Mouse (Mus musculus): ENCODE measurements around the gene Kat2a.

Gene Kat2a

DNA sequence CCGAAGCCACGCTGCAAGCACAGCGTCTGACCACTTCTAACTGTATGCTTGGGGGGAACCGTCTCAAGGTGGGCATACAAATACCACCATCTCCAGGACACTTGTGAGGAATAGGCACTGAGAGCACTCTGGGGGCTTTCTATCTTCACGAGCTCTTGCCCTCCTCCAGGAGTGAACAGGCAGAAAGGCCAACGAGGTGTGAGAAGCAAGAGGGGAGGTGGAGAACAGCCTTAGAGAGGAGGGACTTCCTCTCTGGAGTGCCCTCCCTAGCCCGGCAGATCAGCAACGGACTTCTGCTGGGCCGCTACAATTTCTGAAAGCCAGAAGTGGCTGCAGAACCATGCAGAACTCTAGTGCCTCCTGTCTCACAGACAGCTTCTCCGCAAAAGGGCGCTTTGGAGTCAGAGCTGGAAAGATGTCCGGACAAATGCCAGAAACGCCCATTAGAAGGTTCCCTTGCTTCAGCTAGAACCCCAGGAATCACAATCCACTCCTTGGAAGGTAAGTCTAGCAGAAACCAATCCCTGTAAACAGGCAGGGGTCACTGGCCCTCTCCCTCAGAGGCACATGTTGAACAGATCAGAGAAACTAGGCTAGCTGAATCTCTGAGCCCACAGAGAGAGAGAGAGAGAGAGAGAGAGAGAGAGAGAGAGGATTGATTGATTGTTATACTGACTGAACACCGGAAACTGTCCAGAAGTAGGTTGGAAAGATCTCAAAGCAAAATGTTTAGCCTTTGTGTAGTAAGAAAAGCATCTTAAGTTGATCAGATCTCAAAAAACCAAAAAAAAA is 23.9 kb upstream of the Kat2a start:
- no peak for DNase-seq (ENCODE audit: low read depth, low spot score)

DNA sequence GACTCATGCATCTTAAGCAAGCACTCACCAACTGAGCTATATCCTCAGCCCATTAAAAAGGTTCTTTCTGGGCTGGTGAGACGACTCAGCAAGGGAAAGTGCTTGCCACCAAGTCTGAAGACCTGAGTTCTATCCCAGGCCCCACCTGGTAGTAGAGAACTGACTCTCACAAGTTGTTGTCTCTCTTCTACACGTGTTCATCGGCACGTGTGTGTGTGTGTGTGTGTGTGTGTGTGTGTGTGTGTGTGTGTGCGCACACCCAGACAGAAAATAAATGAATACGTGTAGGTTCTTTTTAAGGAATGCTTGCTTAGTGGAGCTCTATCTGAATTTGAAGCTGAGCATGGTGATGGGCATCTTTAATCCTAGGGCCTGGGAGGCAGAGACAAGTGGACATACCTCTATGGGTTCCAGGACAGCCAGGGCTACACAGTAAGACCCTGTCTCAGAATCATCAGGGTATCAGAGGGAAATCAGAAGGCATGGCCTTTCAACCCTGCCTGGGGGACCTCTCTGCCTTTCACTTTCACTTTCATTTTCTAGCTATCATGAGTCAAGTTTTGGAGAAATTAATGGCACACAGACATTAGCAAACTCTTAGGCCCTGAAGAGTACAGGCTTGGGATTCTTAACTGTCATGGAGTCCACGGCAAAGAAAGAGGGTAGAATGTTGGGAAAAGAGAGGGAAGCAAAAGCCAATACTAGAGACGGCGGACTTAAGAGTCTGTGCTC is 23.0 kb upstream of the Kat2a start:
- no peak for DNase-seq (ENCODE audit: low read depth, low spot score)

DNA sequence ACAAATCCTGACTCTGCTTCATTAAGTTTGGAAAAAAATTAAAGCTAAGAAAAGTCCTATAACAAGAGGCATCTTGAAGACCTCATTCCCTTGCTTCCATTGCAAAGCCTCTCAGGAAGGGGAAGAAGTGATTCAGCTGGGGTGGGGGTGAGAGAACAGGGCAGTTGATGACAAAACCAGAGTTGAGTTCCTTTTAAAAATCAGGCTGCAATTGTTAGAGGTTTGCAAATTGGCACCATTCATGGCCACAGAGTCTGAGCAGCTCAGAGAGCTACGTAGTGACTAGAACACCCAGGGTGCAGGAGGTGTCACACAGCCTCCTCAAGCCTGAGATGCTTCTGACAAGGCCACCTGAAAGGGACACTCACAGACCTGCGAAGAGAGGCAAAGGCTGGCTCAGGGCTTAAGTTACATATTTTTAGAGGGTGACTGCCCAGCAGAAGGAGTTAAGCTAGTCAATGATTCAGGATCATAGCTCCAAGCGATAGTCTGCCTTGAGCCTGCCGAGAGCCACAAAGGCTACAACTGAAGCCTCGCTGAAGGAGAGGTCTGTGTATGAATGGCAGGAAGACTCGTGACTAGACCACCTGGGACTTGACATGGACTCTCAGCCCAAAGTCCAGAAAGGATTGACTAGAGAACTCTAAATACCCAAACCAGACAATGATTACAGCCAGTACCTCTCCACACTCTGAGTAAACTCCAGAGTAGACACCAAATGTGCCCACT is 18.4 kb upstream of the Kat2a start:
- no peak for DNase-seq (ENCODE audit: low read depth, low spot score)

DNA sequence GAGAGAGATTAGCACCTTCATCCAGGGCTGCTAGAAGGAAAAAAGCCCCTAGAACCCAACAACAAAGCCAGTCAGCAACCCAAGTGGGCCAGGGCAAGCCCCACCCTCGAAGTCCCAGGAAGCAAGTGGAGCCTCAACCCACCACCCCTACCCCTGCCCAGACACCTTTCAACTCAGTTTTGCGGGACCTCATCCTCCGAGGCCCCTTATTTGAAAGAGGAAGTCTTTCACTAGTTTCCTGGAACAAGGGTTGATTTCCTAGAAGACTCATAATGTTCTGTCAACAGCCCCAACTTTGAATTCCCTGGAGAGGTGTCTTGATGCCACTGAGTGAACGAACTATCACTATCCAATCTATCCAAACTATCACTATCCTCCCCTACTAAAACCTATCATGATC is 17.7 kb upstream of the Kat2a start:
- no peak for DNase-seq (ENCODE audit: low read depth, low spot score)

DNA sequence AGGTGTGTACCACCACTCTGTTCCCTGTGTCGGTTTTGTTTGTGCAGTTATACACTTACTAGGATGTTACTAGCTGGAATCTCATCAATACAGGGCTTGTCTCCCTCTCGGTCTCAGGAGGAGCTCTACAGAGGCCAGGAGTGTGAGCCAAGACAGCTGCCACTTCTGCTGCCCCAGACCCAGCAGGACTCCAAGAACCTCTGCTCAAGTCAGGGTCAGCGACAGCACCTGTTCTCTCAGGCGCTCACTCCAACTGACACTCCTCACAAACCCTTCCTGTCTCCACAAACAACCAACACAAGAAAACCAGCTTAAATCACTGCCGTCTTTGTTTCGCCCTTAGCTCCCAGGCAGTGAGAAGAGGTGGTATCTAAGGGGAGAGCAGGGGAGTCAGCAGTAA is 16.3 kb upstream of the Kat2a start:
- DNase-seq (ENCODE audit: low read depth, low spot score), result no peak

DNA sequence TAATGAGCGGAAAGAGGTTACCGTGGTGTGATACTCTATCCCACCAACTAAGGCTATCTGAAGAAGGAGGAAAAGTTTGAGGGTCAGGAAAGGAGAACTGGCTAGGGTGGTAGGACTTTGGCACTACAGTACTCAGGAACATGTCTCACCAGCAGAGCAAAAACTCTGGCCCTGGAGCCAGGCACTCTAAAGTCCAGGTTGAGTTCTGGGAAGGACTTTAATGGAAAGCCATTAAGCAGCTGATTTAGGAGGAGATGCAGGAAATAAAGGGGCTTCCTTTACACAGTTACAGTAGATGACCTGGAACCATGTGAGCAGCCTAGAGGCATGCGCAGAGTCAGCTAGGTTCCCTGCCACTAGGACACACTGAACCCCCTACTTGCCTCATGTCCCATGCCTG is 14.9 kb upstream of the Kat2a start:
- no peak for DNase-seq (ENCODE audit: low read depth, low spot score)

DNA sequence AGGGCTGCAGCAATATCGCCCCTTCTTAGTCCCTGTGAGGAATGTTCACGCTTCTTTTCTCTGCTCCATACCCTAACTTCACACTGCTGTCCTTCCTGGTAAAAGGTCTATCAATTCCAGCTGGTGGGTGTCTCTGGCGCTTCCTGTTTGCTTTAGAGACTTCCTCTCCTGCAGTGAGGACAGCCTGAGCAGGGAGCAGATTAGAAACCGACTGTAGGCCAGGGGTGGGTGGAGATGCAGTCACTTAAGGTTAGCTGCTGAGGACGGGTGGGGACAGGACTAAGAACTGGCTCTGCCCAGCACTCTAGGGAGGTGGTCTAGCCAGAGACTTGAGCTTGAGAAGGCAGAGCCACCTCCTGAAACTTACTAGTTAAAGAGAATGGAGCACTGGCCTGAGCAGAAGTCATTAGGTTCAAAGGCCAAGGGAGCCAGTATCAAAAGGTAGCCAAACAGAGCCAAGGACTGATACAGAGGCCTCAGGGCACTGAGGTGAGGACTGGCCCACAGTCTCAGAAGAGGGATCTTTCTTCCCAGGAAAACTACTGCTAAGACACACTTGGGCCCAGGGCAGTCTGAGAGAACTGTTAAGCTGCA is 12.8 kb upstream of the Kat2a start:
- DNase-seq (ENCODE audit: low read depth, low spot score), result no peak

DNA sequence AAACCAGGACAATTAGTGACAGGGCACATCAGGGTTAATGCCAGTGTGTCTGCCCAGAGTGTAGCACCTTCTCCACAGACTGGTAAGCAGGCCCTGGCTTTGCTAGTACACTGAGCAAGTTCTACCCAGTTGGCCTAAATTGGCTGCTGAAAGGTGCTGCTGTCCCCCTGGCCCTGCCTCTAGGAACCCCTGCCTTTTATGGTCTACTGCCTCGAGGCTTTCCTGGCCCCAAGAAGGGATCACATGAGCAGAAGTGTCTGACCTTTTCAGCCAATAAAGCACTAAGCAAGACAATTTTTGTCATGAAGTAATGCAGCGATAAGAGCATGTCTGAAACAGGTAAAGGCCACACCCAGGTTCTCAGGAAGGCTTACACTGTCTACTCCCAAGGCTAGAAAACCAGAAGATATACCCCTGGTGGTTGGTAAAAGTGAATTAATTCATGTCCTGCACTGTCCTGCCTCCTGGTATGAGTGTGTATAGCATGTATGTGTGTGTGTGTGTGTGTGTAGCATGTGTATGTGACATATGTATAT is 10.3 kb upstream of the Kat2a start:
- no peak for DNase-seq (ENCODE audit: low read depth, low spot score)

DNA sequence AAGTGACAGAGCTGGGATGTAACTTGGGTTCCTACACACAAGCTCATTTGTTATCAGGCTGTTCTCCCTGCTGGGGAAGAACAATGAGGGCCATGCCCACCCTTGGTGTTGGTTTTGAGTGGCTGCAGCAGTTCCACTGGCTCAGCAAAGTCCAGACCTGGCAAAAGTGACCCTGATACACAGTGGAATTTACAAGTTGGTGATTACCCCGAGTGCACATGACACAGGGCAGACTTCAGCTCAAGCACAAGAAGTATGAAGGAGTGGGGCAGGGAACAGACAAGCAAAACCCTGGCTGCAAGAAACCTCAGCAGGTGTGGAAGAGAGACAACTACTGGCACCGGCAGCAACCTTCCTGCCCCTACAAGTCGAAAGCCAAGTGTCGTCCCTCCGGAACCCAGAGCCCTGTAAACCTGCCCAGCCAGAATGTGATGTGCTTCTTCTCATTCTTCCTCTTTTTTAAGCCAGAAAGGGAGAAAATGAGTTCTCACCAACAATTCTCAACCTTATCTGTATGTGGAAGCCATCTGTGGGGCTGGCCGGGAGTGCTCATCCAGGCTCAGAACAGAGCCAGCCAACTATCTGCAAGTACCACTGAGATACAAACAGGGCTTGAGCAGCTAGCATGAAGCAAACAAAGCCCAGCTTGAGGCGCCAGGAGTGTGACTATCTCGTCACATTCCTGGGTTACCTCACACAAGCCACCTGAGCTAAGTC is 9.7 kb upstream of the Kat2a start:
- no peak for DNase-seq (ENCODE audit: low read depth, low spot score)

DNA sequence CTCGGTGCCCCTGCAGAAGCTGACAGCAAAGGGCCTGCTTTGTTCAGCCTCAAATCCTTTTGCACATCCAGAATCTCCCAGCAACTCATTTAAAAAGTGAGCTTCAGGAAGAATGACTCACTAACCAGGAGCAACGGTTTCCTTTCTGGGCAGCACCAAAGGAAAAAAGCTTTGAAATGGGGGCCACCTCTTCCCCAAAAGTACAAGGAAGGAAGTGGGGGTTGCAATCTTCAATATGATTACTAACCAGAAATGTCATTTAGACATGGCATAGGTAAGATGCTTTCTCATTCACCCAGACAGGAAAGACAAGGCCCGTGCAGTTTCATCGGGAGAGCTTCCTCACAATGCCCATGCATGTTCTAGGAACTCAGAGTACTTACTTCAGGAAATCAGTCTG is 9.0 kb upstream of the Kat2a start:
- no peak for DNase-seq (ENCODE audit: low read depth, low spot score)

DNA sequence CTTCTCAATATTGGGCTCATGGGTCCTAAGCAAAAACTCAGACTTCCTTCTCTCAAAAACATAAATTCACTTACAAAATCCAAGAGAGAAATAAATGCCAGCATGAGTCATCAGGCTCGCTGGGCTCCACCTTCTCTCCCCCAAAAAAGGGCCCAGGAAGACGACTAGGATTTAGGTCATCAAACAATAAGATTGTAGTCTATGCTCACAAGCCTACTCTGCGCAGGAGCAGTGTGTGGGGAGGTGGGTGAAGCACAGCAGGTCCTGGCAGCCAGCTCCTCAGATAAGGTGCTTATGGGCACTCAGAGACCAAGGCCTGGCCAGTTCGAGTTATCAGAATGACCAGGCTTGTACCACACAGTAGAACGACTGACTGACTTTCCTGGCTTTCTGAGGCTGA is 8.1 kb upstream of the Kat2a start:
- DNase-seq (ENCODE audit: low read depth, low spot score), result no peak

DNA sequence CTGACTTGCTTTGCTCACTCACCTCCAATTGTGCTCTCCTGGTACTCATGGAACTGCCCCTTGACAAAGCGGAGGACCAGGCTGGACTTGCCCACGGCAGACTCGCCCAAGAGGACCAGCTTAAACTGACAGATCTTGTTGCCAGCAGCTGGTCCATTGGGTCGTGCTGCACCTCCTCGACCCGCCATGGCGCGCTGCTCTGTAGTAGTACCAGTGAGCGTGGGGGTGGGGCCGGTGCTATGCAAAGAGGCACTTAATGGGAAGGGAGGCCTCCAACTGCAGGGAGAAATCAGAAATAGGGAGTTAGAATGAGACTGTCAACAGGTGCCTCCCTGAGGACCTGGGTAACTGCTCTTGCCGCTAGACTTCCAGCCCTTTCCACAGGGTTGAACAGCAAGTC is 7.6 kb upstream of the Kat2a start:
- DNase-seq (ENCODE audit: low read depth, low spot score), result no peak

DNA sequence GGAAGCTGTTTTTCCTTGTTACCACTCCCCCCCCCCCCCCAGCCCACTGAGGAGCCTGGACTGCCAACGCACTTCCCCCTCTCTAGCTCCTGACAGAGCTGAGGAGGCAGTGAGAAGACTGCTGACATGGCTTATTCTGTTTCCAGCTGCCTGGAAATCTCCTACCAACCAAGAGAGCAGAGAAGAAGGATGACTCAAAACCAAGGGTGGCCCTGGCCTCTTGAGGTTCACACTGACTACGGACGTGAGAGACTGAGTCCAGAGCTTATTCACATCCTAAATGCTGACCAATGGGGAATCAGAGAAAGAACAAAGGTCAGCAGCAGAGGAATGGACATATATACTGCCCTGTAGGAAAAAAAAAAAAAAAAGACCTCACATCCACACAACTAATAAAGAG is 7.0 kb upstream of the Kat2a start:
- no peak for DNase-seq (ENCODE audit: low read depth, low spot score)

DNA sequence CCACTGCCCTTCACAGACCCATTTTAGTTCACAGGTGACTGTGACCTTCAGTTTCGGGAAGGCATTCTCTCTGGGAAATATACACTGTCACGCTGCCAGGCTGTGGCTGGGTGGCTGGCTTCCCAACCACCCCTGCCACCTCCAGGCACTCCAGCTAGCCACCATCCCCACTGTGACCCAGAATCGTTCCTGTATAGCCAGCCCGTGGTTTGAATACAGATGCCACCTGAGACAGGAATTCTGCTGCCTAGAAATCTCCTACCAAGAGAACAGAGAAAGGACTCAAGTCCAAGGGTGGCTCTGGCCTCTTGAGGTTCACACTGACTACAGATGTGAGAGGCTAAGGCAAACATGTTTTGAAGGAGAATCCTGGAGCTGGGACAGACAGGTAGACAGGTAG is 6.6 kb upstream of the Kat2a start:
- no peak for DNase-seq (ENCODE audit: low read depth, low spot score)

DNA sequence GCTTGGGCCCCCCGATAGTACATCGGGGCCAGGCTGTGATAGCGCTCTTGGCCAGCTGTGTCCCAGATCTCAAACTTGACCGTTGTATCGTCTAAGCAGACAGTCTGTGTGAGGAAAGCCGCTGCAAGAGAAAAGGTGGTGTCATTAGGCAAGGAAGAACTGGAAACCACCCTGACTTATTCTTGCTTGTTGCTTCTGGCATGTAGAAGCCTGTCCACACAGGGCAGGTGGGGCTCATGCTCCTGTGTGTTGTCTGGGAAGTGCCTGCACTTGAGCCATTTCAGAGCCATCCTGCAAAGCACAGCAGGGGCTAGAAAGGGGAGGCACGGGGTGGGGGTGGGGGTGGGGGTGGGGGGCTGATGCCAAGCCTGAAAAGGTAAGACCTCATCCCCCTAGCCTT is 6.2 kb upstream of the Kat2a start:
- DNase-seq (ENCODE audit: low read depth, low spot score), result no peak

DNA sequence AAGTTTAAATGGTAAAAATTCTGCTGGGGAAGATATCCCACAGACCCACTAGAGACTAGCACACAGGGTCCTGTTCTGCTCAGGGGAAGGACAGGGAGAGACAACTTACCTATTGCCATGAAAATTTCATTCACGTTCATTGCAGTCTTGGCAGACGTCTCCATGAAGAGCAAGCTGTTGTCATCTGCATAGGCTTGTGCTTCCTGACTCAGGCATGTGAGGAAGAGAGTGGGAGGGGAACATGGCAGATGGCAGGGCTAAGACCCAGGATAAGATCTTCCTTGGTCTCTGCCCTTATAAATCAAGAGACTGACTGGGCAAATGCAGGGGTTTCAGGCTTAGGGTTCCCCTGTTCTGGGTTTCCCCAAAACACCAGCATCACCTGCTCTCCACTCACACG is 4.4 kb upstream of the Kat2a start:
- no peak for DNase-seq (ENCODE audit: low read depth, low spot score)

DNA sequence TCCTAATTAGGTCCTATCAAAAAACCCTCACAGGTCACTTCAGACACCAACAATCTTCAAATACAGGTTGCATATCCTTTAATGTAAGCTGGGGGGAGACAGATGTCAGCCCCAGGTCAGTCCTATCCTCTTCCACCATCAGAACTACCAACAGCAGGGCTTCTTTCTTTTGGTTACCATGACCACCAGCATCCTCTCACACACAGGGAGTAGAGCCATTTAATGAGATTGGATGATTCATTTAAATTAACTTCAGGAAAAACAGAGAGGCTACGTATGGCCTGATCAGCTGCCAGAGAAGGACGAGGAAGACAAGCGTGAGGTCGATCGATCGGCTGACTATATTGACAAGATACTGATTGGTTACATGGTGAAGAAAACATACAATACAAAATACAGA is 2.7 kb upstream of the Kat2a start:
- DNase-seq (ENCODE audit: low read depth, low spot score), result no peak

DNA sequence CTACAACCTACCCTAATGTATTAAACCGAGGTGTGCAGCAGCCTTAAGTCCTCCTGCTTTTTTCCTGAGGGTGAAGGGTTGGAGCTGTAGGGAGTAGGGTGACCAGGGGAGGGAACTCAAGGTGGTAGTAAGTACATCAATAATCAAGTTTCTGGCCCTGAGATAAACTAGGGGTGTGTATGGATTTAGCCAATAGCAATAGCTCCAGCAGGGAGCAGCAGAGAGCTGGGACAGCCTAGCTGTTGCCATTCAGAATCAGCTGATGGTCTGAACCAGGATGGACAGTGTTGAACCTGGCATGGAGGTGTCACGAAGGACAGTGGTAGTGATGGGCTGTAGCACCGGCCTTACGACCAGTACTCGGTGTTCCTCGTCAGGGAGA is 2.3 kb upstream of the Kat2a start:
- peak; percentile 45 for DNase-seq (ENCODE audit: low read depth, low spot score)

DNA sequence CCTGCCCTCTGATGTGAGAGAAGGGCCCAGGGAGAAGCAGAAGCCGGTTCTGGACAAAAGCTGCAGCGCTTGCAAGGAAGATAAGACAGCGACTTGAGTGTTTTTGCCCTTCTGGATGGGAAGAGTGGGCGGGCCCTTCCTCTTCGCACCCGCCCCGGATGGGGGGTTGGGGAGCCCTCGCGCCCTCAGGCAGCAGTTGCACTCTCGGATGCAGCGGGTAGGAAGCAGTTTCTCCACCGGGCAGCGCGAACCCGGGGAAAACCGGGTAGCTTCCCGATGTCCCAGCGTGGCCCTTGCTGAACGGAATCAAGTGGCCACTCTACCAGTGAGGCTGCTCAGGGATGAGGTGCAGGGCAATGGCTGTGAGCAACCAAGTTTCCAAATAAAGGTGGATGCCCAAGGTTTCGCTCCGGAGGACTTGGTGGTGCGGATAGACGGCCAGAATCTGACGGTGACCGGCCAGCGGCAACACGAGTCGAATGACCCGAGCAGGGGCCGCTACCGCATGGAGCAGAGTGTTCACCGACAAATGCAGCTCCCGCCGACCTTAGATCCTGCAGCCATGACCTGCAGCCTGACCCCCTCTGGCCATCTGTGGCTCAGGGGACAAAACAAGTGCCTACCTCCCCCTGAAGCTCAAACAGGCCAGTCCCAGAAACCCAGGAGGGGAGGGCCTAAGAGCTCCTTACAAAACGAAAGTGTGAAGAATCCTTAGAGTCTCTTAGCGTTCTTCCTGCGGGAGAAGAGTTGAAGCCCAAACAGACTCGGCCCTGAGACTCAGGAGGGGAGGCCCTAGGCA is 1.7 kb upstream of the Kat2a start, which contains the start of gene Hspb9:
Hspb9 (plus strand) TSS at position 116 of the 799 bp plus-strand sequence.
- no peak for DNase-seq (ENCODE audit: low read depth, low spot score)

DNA sequence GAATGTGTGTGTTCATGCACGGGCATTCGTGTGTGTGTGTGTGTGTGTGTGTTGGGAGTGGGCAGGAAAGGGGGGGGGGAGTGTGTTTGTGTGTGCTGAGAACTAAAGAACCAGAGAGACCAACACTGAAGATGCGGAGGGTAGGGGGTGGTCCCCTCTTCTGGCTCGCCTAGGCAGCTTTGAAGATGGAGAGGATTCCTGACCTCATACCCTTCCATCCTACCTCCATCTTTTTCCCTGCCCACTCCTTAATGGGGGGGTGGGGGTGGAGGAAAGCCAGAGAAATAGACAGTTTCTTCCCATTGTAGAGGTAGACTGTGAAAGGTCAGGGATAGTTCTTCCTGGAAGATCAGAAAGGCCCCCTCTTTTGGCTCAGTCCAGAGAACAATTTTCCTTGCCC is 909 bp upstream of the Kat2a start:
- no peak for DNase-seq (ENCODE audit: low read depth, low spot score)

DNA sequence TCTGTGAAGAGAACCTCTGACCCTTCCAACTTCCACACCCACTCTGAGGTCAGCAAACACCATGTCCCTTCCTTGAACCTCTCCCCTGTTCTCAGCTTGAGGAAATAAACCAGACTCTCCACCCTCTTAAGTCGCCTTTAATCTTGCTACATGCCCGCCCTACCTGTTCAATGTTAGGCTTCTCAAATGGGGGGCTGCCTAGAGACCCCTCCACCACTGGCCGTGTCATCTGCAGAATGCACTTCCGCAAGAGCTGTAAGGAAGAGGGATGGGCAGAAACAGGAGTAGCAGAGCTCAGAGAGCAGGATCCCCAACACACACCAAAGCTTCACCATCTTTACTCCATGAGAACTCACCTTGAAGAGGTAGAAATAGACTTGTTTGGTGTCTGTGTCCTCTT is 1.3 kb downstream of the Kat2a start:
- no peak for DNase-seq (ENCODE audit: low read depth, low spot score)

All from retina, adult 2 months (tissue).